Mouse (Mus musculus): ENCODE results near the gene Tpmt.
A peak's percentile ranks its signal among the peaks of the same experiment; 100 is the strongest.

The Tpmt gene

GRCm38 (mm10) chr13:47044617-47044947, at the start of gene Tpmt:
Gene Tpmt (minus strand): TSS chr13:47044737.
- no peak for DNase-seq

GRCm38 (mm10) chr13:47093791-47094190, 49.3 kb upstream of the Tpmt start:
- DNase-seq = no peak

- DNase-seq = no peak
These were observed 44.7 kb upstream of the Tpmt start for GRCm38 (mm10) chr13:47089271-47089670.

- DNase-seq = no peak
These were observed 43.9 kb upstream of the Tpmt start for GRCm38 (mm10) chr13:47088433-47088832.

GRCm38 (mm10) chr13:47080905-47081505, 36.5 kb upstream of the Tpmt start:
- DNase-seq = no peak

GRCm38 (mm10) chr13:47078799-47079198, 34.3 kb upstream of the Tpmt start:
- no peak for DNase-seq

- no peak for DNase-seq
These were observed 32.8 kb upstream of the Tpmt start for GRCm38 (mm10) chr13:47077367-47077766.

- DNase-seq = no peak
These were observed 31.6 kb upstream of the Tpmt start for GRCm38 (mm10) chr13:47076156-47076555.

GRCm38 (mm10) chr13:47072484-47072883, 27.9 kb upstream of the Tpmt start:
- no peak for DNase-seq

GRCm38 (mm10) chr13:47071871-47072270, 27.3 kb upstream of the Tpmt start:
- DNase-seq = no peak

- DNase-seq = no peak
These were observed 26.0 kb upstream of the Tpmt start for GRCm38 (mm10) chr13:47070329-47071080.

GRCm38 (mm10) chr13:47067001-47067400, 22.5 kb upstream of the Tpmt start:
- DNase-seq = no peak

GRCm38 (mm10) chr13:47066516-47066915, 22.0 kb upstream of the Tpmt start:
- no peak for DNase-seq

- DNase-seq = no peak
These were observed 19.6 kb upstream of the Tpmt start for GRCm38 (mm10) chr13:47063985-47064760.

GRCm38 (mm10) chr13:47062756-47063155, 18.2 kb upstream of the Tpmt start:
- DNase-seq = no peak

- no peak for DNase-seq
These were observed 12.2 kb upstream of the Tpmt start for GRCm38 (mm10) chr13:47056781-47057180.

- DNase-seq = no peak
These were observed 11.6 kb upstream of the Tpmt start for GRCm38 (mm10) chr13:47056126-47056525.

GRCm38 (mm10) chr13:47053971-47054370, 9.4 kb upstream of the Tpmt start:
- DNase-seq = no peak

GRCm38 (mm10) chr13:47050009-47050408, 5.5 kb upstream of the Tpmt start:
- no peak for DNase-seq

GRCm38 (mm10) chr13:47047996-47048395, 3.5 kb upstream of the Tpmt start:
- DNase-seq = no peak

GRCm38 (mm10) chr13:47043833-47044616, 512 bp downstream of the Tpmt start:
- peak; percentile 43 for DNase-seq

GRCm38 (mm10) chr13:47043030-47043680, 1.4 kb downstream of the Tpmt start, which contains the start of gene Kdm1b:
Gene Kdm1b (plus strand): TSS chr13:47043499.
- peak; percentile 99 for DNase-seq

All from cerebellum, adult 8-10 months (tissue).